Mouse (Mus musculus): Measurements from ENCODE around the gene Eps8.

Gene Eps8

GRCm38 (mm10) chr6:137519529-137520342 is 134.9 kb downstream of the Eps8 start:
- DNase-seq (ENCODE audit: low spot score in 2 of 2) = peak; percentile 43 to 45

DNA sequence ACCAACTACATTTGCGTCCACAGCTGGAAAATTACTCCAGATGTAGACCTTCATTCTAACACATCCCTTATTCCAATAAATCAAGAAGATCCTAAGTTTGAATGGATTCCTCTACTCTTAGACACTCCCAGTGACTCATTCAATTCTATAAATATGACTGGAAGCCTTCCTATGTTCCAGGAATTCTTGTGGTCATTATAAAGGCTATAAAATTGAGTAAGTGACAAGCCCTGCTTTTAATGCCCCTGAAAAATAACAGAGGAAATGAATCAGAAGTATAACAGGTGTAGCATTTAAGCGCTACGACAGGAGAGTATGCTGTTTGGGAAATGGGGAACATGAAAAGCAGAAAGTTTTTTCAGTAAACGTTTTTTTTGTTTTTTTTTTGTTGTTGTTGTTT is 139.8 kb downstream of the Eps8 start:
- no peak for DNase-seq (ENCODE audit: low spot score in 2 of 2)

GRCm38 (mm10) chr6:137512753-137513152 is 141.9 kb downstream of the Eps8 start:
- DNase-seq (ENCODE audit: low spot score in 2 of 2) = no peak

- no peak for DNase-seq (ENCODE audit: low spot score in 2 of 2)
These were observed 145.2 kb downstream of the Eps8 start for GRCm38 (mm10) chr6:137509341-137510045.

GRCm38 (mm10) chr6:137508936-137509335 is 145.7 kb downstream of the Eps8 start:
- no peak for DNase-seq (ENCODE audit: low spot score in 2 of 2)

- DNase-seq (ENCODE audit: low spot score in 2 of 2) = no peak
These were observed 148.1 kb downstream of the Eps8 start for GRCm38 (mm10) chr6:137506563-137506962.

DNA sequence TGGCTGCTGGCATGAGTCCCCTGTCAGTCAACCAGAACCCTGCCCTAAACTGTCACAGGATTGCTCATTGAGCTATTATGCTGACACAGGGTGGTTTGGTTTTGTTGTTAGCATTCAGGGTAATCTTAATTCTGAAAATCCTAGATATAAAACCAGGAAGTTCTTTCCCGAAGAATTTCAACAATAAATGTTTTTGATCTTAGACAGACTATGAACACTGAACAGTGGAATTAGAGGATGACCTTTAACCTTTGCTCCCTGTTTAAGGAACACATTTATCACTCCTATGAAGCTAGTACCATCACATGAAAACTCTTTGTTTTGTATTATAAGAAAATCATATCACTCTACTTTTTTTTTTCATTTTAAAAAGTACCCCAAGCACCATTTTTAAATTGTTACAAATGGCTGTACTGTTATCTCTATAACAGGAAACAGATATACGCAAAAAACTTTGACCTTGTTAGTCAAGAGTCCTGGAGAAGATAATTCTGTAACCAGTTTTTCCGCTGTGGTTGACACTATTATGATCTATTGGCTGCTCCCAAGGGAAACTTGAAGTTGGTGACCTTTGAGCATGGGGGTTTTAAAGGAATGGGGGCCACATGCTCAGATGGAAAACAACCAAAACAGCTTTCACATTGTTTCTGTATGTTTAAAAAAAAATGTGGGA is 149.0 kb downstream of the Eps8 start:
- no peak for DNase-seq (ENCODE audit: low spot score in 2 of 2)

GRCm38 (mm10) chr6:137504052-137504451 is 150.6 kb downstream of the Eps8 start:
- DNase-seq (ENCODE audit: low spot score in 2 of 2) = no peak

- no peak for DNase-seq (ENCODE audit: low spot score in 2 of 2)
These were observed 151.2 kb downstream of the Eps8 start for GRCm38 (mm10) chr6:137503462-137503861.

GRCm38 (mm10) chr6:137503009-137503408 is 151.7 kb downstream of the Eps8 start:
- no peak for DNase-seq (ENCODE audit: low spot score in 2 of 2)

GRCm38 (mm10) chr6:137498781-137499180 is 155.9 kb downstream of the Eps8 start:
- DNase-seq (ENCODE audit: low spot score in 2 of 2) = no peak

DNA sequence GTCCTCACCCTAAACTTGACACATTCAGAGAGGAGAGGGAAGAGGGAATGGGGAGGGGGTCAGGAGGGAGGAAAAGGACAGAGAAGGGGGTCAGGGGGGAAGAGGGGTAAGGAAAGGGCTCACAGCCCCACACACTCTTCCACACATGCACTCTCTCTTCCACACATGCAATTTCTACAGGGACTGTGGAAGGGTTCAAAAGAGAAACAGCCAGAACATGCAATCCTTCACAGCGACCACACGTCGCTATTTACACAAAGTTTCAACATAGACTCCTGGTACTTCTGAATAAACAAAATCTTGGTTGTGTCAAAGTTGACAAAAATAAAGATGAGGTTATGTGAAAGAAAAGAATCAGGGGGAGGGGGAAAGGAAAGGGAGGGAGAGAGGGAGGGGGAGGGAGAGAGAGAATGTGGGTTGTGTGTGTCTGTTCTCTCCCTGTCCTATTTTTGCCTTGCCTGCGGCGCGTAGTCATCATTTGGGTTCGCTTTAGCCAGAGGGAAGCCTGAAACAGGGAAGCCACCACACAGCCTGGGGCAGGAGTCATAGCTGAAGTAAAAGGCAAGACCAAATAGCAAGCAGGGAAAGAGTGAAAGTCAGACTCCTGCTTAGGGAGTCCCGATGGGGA is 157.4 kb downstream of the Eps8 start:
- DNase-seq (ENCODE audit: low spot score in 2 of 2) = no peak

DNA sequence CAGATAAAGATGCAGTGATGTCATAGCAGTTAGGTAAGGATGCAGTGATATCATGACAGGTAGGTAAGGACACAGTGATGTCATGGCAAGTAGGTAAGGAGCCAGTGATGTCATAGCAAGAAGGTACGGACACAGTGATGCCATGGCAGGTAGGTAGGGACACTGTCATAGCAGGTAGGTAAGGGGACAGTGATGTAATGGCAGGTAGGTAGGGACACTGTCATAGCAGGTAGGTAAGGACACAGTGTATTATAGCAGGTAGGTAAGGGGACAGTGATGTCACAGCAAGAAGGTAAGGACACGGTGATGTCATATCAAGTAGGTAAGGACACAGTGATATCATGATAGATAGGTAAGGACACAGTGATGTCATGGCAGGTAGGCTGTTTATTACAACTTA is 158.1 kb downstream of the Eps8 start:
- DNase-seq (ENCODE audit: low spot score in 2 of 2) = no peak

DNA sequence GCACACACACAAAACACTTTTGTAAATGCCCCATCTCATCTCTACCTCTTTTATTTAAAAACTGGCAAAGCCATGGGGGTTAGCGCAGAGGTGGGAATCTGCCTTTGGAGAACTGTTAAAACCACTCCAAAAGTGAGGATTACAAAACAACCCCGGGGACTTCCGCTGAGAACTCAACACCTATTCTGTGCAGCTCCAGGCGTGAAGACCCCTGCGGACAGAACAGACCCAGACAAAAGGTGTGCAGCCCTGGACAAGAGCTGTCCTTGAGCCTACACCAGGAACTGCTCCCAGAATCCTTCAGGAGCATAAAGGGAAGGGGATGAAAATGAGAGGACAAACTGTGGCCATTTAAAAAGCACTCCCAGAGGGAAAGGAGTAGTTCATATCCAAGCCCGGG is 159.4 kb downstream of the Eps8 start:
- no peak for DNase-seq (ENCODE audit: low spot score in 2 of 2)

DNA sequence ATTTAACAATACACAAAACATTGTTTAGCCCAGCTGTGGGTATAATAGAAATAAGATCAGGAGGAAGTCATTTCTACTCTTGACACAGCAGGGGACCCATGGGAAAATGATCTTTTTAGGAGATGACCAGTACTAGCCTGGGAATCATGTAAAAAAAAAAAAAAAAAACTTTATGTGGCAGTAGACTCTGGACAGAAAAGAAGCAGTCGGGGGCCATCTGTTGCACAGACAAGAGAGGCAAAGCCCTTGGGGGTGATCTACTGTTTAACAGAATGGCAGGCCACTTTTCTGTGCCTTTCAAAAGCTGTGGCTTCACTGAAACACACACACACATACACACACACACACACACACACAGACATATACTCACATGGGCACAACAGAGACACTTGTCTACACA is 159.9 kb downstream of the Eps8 start:
- no peak for DNase-seq (ENCODE audit: low spot score in 2 of 2)

GRCm38 (mm10) chr6:137494136-137494475 is 160.6 kb downstream of the Eps8 start:
- DNase-seq (ENCODE audit: low spot score in 2 of 2) = no peak

- no peak for DNase-seq (ENCODE audit: low spot score in 2 of 2)
These were observed 161.2 kb downstream of the Eps8 start for GRCm38 (mm10) chr6:137493211-137494135.

DNA sequence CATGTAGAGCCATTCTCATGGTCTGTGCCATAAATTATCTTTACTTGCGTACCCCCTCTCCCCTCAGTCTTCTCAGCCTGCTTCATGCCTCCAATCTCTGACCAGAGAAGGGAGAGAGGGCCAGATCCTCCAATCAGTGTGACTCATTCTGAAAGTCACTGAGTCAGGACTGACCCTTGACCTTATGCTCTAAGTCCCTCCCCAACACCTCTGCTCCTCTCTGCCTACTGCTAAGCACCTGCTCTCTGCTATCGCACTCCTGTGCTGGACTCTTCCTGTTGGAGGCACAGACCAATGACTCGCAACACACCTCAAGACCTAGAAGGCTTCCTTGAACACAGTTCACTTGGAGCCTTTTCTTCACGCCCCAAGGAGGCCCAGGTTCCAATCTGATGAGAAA is 162.1 kb downstream of the Eps8 start:
- no peak for DNase-seq (ENCODE audit: low spot score in 2 of 2)

GRCm38 (mm10) chr6:137491659-137492058 is 163.0 kb downstream of the Eps8 start:
- no peak for DNase-seq (ENCODE audit: low spot score in 2 of 2)

GRCm38 (mm10) chr6:137490115-137490514 is 164.6 kb downstream of the Eps8 start:
- DNase-seq (ENCODE audit: low spot score in 2 of 2) = no peak

DNA sequence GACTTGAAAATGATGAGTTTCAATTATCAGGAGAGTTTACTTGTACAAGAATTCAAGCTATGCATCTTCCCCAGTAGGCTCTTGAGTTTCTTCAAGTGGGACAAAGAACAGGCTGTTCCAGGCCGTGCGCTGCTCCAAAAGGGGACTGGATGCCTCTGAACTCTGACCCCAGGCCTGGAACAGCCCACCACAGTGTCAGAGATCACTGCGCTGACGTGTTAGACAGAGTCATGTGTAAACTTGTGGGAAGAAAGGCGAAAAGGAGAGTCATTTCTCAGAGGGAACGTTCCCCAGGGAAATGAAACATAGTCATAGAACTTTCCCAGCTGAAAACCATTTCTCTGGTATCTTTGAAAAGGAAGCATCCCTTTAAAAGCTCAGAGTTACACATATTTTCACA is 167.2 kb downstream of the Eps8 start:
- no peak for DNase-seq (ENCODE audit: low spot score in 2 of 2)

Measured in frontal cortex, postnatal 36 days (tissue).